Mouse (Mus musculus) brain, embryonic 14.5 days (tissue): Measurements from ENCODE around the gene Eif4b.

Experiments
- CTCF ChIP-seq: fragments of 200-500 bp; IDR thresholded peaks from 2 replicates; pipeline ENCODE4 v1.5.1; 2012; ENCODE audit warnings: inconsistent platforms, mild to moderate bottlenecking, moderate library complexity, borderline replicate concordance; ENCODE audit not compliant: insufficient read depth, insufficient read length; ENCODE audit errors: extremely low read depth
- POLR2A ChIP-seq: fragments of 200-500 bp; IDR thresholded peaks from 2 replicates; pipeline ENCODE4 v1.6.1; 2012; ENCODE audit warnings: mild to moderate bottlenecking, inconsistent platforms, borderline replicate concordance; ENCODE audit not compliant: poor library complexity, insufficient read depth, insufficient read length, severe bottlenecking; ENCODE audit errors: extremely low read depth

- TF ChIP-seq CTCF (no peak), POLR2A (no peak)
Observed at GRCm38 (mm10) chr15:102114651-102115260, 41.2 kb downstream of the Eif4b start.
